Comparison of ENCODE assay signal across 16 mouse cellular contexts in the genomic region with DNA sequence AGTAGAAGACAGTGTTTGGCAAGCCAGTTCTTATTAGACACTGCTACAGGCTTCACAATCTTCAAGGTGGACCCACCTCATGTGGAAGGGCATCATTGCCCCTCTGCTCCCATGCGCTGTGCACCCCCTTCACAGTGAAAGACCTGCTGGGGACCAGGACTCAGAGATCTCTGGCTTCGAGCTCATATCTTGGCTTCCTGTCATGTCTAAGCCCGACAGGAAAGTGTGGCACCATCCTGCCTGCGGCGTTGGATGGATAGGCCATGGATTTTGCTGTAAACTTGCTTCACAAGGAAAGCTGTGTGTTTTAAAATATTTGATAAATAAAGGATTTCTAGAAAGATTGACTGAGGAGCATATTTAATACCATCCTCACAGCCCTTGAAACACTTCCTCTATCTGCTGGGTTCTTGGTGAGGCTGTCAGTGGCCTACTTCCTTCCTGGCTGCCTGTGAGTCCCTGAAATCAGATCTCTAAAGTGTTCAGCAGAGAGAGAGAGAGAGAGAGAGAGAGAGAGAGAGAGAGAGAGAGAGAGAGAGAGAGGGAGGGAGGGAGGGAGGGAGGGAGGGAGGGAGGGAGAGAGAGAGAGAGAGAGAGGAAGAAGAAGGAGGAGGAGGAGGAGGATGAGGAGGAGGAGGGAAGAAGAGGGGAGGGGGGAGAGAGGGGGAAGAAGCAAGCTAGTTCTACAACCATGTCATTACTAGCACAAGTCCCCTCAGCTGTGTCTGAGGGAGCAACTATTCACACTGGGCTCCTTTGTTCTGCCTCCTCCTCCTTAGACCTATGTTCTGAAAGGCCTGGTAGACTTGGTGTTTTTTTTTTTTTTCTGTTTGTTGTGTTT. TPM values are rescaled to one million over a fixed set of nuclear protein-coding genes. Genes with fewer than 3 reads are reported as not detected.
DNase-seq lines count a peak whose midpoint lies in the region; ATAC-seq and TF ChIP-seq lines count a peak whose summit lies in the region.
"Had no signal": no experiment of that assay in that cellular context is flagged by ENCODE, and none has a peak within 500 bp of the region (broad histone marks: within the 10 kb centered on the region; RNA-seq: fewer than 3 reads in every experiment).

No protein-coding gene starts in this region.

- no peak for TF ChIP-seq EP300 in heart, adult 2 months (IDR thresholded peaks at IDR 0.05; ENCODE audit: insufficient read depth, low read depth, low read length)
- no peak for TF ChIP-seq EP300 in MEL (IDR thresholded peaks at IDR 0.05; ENCODE audit: low read depth in 1 of 2, low read length in 2 of 2)

- WGBS in heart, adult 2 months, result 72% methylated on average over 5 of the region's 5 CpGs
- WGBS in midbrain, embryonic 16.5 days, result 90% methylated on average over 5 of the region's 5 CpGs
- 91% methylated on average over 5 of the region's 5 CpGs for WGBS in midbrain, embryonic 11.5 days

- DNase-seq in heart, adult 11 months, result peak; percentile 91
- DNase-seq in heart, adult 2 months, result no peak
- DNase-seq in MEL (ENCODE audit: low read depth, low spot score), result peak; percentile 10
- peak; percentile 56 for DNase-seq in thymus, postnatal 0 days (ENCODE audit: low spot score)
- DNase-seq in left cerebral cortex, adult 18-20 months (ENCODE audit: low spot score in 2 of 2), result no peak
- no peak for DNase-seq in midbrain, embryonic 11.5 days (ENCODE audit: low spot score, missing footprints)
- DNase-seq: adrenal gland, postnatal 10 days; cerebellum, postnatal 25 days; kidney, postnatal 10 days; liver had no signal

- peak; percentile 78 for ATAC-seq in inflammation-experienced regulatory T-cells, adult 6 months
- no peak for ATAC-seq in midbrain, embryonic 16.5 days
- ATAC-seq in midbrain, embryonic 11.5 days (ENCODE audit: low FRiP score), result no peak
- ATAC-seq: intestine, postnatal 0 days had no signal

- intact Hi-C loops in heart, adult 2 months (cut with DNase I), result no loop called here

- no peak overlapping the region for H3K27ac ChIP-seq in heart, adult 2 months
- H3K27ac ChIP-seq in MEL (ENCODE audit: control insufficient read depth, low read depth, low read length), result no peak overlapping the region
- H3K27ac ChIP-seq in midbrain, embryonic 16.5 days (ENCODE audit: low read length), result no peak overlapping the region
- no peak overlapping the region for H3K27ac ChIP-seq in midbrain, embryonic 11.5 days (ENCODE audit: low read depth, low read length)
- H3K27ac ChIP-seq: embryonic facial prominence, embryonic 12.5 days; hindbrain, embryonic 13.5 days; lung, embryonic 15.5 days had no signal

- no peak for TF ChIP-seq POLR2A in heart, adult 2 months (IDR thresholded peaks at IDR 0.05; ENCODE audit: insufficient read depth, low read depth, low read length)
- TF ChIP-seq POLR2A in MEL (IDR thresholded peaks at IDR 0.05; ENCODE audit: control insufficient read depth in 1 of 2, insufficient read depth in 1 of 2, low read depth in 1 of 2, low read length in 2 of 2, poor library complexity in 1 of 2), result no peak

- peaks cover 2% of the 10 kb centered on the region; the same call in 1 of the 2 replicates for H3K4me1 ChIP-seq in heart, adult 2 months (ENCODE audit: control insufficient read depth, insufficient read depth, low read length)
- H3K4me1 ChIP-seq in MEL (ENCODE audit: control insufficient read depth in 1 of 2, insufficient read depth in 2 of 2, low read length in 2 of 2), result no peaks in the 10 kb centered on the region; a peak in 1 of 4 replicates
- no peaks in the 10 kb centered on the region for H3K4me1 ChIP-seq in midbrain, embryonic 16.5 days (ENCODE audit: control insufficient read depth, insufficient read depth, low read length)
- H3K4me1 ChIP-seq in midbrain, embryonic 11.5 days (ENCODE audit: control insufficient read depth, insufficient read depth, low read length), result no peaks in the 10 kb centered on the region
- H3K4me1 ChIP-seq: embryonic facial prominence, embryonic 12.5 days; hindbrain, embryonic 13.5 days had no signal

- H3K4me2 ChIP-seq in midbrain, embryonic 16.5 days (ENCODE audit: low read length), result no peak overlapping the region
- H3K4me2 ChIP-seq in midbrain, embryonic 11.5 days, result no peak overlapping the region
- H3K4me2 ChIP-seq: embryonic facial prominence, embryonic 12.5 days; hindbrain, embryonic 13.5 days; lung, embryonic 15.5 days had no signal

- H3K9me3 ChIP-seq in MEL (replicated peaks; ENCODE audit: insufficient read depth, low read length), result no peaks in the 10 kb centered on the region
- no peaks in the 10 kb centered on the region for H3K9me3 ChIP-seq in midbrain, embryonic 16.5 days (replicated peaks; ENCODE audit: control insufficient read depth, low read length, poor library complexity, severe bottlenecking)
- no peaks in the 10 kb centered on the region for H3K9me3 ChIP-seq in midbrain, embryonic 11.5 days (ENCODE audit: control insufficient read depth, low read length)
- H3K9me3 ChIP-seq: embryonic facial prominence, embryonic 12.5 days; hindbrain, embryonic 13.5 days; lung, embryonic 15.5 days had no signal

- H3K36me3 ChIP-seq in heart, adult 2 months (ENCODE audit: control insufficient read depth, insufficient read depth, low read length), result no peaks in the 10 kb centered on the region; the same call in 1 of the 2 replicates
- no peaks in the 10 kb centered on the region for H3K36me3 ChIP-seq in MEL (ENCODE audit: control insufficient read depth in 1 of 2, insufficient read depth in 2 of 2, low read length in 2 of 2)
- H3K36me3 ChIP-seq in midbrain, embryonic 16.5 days (ENCODE audit: control insufficient read depth, insufficient read depth, low read length), result no peaks in the 10 kb centered on the region
- no peaks in the 10 kb centered on the region for H3K36me3 ChIP-seq in midbrain, embryonic 11.5 days (ENCODE audit: control insufficient read depth, insufficient read depth, low read length)
- H3K36me3 ChIP-seq: embryonic facial prominence, embryonic 12.5 days; hindbrain, embryonic 13.5 days; lung, embryonic 15.5 days had no signal

- H3K79me2 ChIP-seq in heart, adult 2 months (replicated peaks; ENCODE audit: control insufficient read depth, insufficient read depth, low read length), result no peaks in the 10 kb centered on the region
- no peaks in the 10 kb centered on the region for H3K79me2 ChIP-seq in MEL (ENCODE audit: control insufficient read depth, insufficient read depth, low read length, poor library complexity)

- H3K9ac ChIP-seq in heart, adult 2 months (ENCODE audit: low read depth, low read length), result no peak overlapping the region
- H3K9ac ChIP-seq in MEL (ENCODE audit: control insufficient read depth, low read depth, low read length, poor library complexity, severe bottlenecking), result no peak overlapping the region
- no peak overlapping the region for H3K9ac ChIP-seq in midbrain, embryonic 16.5 days (ENCODE audit: low read depth, low read length)
- H3K9ac ChIP-seq in midbrain, embryonic 11.5 days (ENCODE audit: low read length), result no peak overlapping the region
- H3K9ac ChIP-seq: embryonic facial prominence, embryonic 12.5 days; hindbrain, embryonic 13.5 days; lung, embryonic 15.5 days had no signal

- no peak overlapping the region for H3K4me3 ChIP-seq in heart, adult 2 months
- H3K4me3 ChIP-seq in MEL (ENCODE audit: control insufficient read depth in 1 of 2, insufficient read depth in 1 of 2, low read depth in 2 of 2, low read length in 2 of 2), result no peak overlapping the region
- H3K4me3 ChIP-seq in midbrain, embryonic 16.5 days (ENCODE audit: low read depth, low read length), result no peak overlapping the region
- H3K4me3 ChIP-seq in midbrain, embryonic 11.5 days (ENCODE audit: low read depth, low read length), result no peak overlapping the region
- H3K4me3 ChIP-seq: embryonic facial prominence, embryonic 12.5 days; hindbrain, embryonic 13.5 days; lung, embryonic 15.5 days had no signal

- H3K27me3 ChIP-seq in heart, adult 2 months (ENCODE audit: control insufficient read depth, insufficient read depth, low read length), result no peaks in the 10 kb centered on the region
- no peaks in the 10 kb centered on the region for H3K27me3 ChIP-seq in MEL (ENCODE audit: control insufficient read depth in 1 of 2, insufficient read depth in 2 of 2, low read length in 2 of 2)
- no peaks in the 10 kb centered on the region for H3K27me3 ChIP-seq in midbrain, embryonic 16.5 days (ENCODE audit: control insufficient read depth, insufficient read depth, low read depth, low read length)
- no peaks in the 10 kb centered on the region for H3K27me3 ChIP-seq in midbrain, embryonic 11.5 days (ENCODE audit: control insufficient read depth, insufficient read depth, low read length)
- H3K27me3 ChIP-seq: embryonic facial prominence, embryonic 12.5 days; hindbrain, embryonic 13.5 days; lung, embryonic 15.5 days had no signal

- TF ChIP-seq RAD21 in MEL (IDR thresholded peaks at IDR 0.05; ENCODE audit: low read depth, low read length), result no peak

- TF ChIP-seq CTCF in heart, adult 2 months (IDR thresholded peaks at IDR 0.05), result no peak
- no peak for TF ChIP-seq CTCF in MEL (IDR thresholded peaks at IDR 0.05 in 2 of 3, conservative IDR thresholded peaks at IDR 0.05 in 1 of 3; ENCODE audit: control insufficient read depth in 1 of 3, insufficient read depth in 1 of 3, low read depth in 2 of 3, low read length in 3 of 3, poor library complexity in 1 of 3, severe bottlenecking in 1 of 3)

TF ChIP-seq in MEL, 35 proteins besides CTCF, POLR2A, EP300 and RAD21:
- TF ChIP-seq ZMIZ1 (IDR thresholded peaks at IDR 0.05; ENCODE audit: low read depth, low read length) (no peak), KAT2A (conservative IDR thresholded peaks at IDR 0.05; ENCODE audit: low read depth, low read length) (no peak), HCFC1 (IDR thresholded peaks at IDR 0.05; ENCODE audit: low read depth, low read length) (no peak), RCOR1 (IDR thresholded peaks at IDR 0.05; ENCODE audit: low read depth, low read length) (no peak), USF1 (IDR thresholded peaks at IDR 0.05; ENCODE audit: low read depth, low read length) (no peak), UBTF (IDR thresholded peaks at IDR 0.05; ENCODE audit: borderline replicate concordance, insufficient read depth, low read depth, low read length) (no peak)

RNA-seq across cellular contexts. Expression of gene Irf4, which starts 17.8 kb away (rescaled TPM):
- total RNA-seq in heart, adult 2 months (2021), result 1 to 10 TPM; 1.3 to 2.1 TPM
- polyA plus RNA-seq in heart, adult 2 months (2012; rRNA removed), result 0.91 and 0.92 TPM in 2 replicates
- not detected in 2 replicates for total RNA-seq in MEL (2012; rRNA removed)
- polyA plus RNA-seq in MEL (2012; ENCODE audit: insufficient read depth in 1 of 2, insufficient read length in 2 of 2, low read depth in 1 of 2, low replicate concordance in 2 of 2, missing spikeins in 1 of 2), result not detected
- 10 to 100 TPM; 17.4 to 19.8 (median 17.8) TPM for polyA plus RNA-seq in inflammation-experienced regulatory T-cells, adult 6 months (2017; shearing (Covaris generic))
- polyA plus RNA-seq in thymus, postnatal 0 days (2015; fragmentation: Nextera tagmentation; extraction: Ambion mirVana), result 1.6 and 1.7 TPM in 2 replicates
- 0.07 and 0.10 TPM in 2 replicates for polyA plus RNA-seq in midbrain, embryonic 16.5 days (2015; fragmentation: Nextera tagmentation; extraction: Ambion mirVana)
- under 1 TPM; 0.26 TPM for total RNA-seq in left cerebral cortex, adult 18-20 months (2021)
- polyA plus RNA-seq in midbrain, embryonic 11.5 days (2014; fragmentation: Nextera tagmentation; extraction: Ambion mirVana), result 0.03 and 0.04 TPM in 2 replicates

Comparison
In these comparisons a context has a peak if more than half of its experiments do, and no peak if none do; other contexts are left out.
1. DNase-seq: peak in heart, adult 11 months (single experiment), MEL (single experiment) and thymus, postnatal 0 days (single experiment); none in heart, adult 2 months (0 of 2), left cerebral cortex, adult 18-20 months (0 of 2) and midbrain, embryonic 11.5 days (single experiment).